In the genomic region with DNA sequence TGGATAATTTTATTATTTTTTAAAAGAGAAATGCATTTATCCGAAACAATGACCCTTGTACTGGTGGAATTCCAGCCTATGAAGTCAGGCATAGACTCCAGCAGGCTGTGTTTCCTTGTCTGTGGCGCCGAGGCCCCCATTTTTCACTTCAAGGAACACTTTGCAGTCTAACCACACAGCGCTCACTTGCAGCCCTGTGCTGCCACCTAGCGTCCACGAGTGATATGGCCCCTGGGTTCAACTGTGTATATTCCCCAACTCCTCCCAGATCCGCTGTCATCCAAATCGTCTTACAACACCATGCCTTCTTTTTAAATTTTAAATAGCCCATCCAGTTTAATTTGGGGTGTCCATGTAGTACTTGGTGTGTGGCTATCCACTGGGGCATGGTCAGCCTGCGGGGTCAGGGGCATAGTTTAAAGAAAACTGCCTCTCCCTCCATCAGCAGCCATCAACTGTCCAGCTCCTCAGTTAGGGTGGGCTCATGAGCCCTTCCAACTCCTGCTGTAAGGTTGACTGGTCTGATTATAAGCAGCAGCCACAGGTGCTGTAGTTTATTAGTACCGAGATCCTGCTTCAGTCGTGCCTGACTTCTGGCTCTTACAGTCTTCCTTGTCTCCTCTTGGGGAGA, we compare ENCODE assay signal across 8 mouse cellular contexts. TPM values are rescaled to one million over a fixed set of nuclear protein-coding genes. Genes with fewer than 3 reads are reported as not detected.
A peak's percentile ranks its signal among the peaks of the same experiment; 100 is the strongest.
DNase-seq lines count a peak whose midpoint lies in the region; ATAC-seq lines count a peak whose summit lies in the region.

No protein-coding gene starts in this region.

- intact Hi-C loops in gastrocnemius, postnatal 36 days (cut with DNase I) = loop anchor here (1.0 to 5.0 kb wide), 2 partner anchors 116 to 238 kb away; no protein-coding TSS in a partner anchor
- intact Hi-C loops in left cerebral cortex, postnatal 14 days (cut with DNase I) = loop anchor here (1.0 to 5.0 kb wide), 5 partner anchors 58 to 523 kb away; partner anchors contain the start of genes Gpr108 and Vav1

- H3K4me1 ChIP-seq in intestine, embryonic 15.5 days (replicated peaks) = no peaks in the 10 kb centered on the region

- no peaks in the 10 kb centered on the region for H3K27me3 ChIP-seq in intestine, embryonic 15.5 days (replicated peaks)

- no peaks in the 10 kb centered on the region for H3K36me3 ChIP-seq in intestine, embryonic 15.5 days

- H3K4me2 ChIP-seq in intestine, embryonic 15.5 days (replicated peaks) = no peak overlapping the region

- WGBS in intestine, embryonic 15.5 days = 12% methylated on average over 11 of the region's 11 CpGs

- ATAC-seq in intestine, embryonic 15.5 days = peak; percentile 92
- ATAC-seq in megakaryocyte-erythroid progenitor cell, adult 5-6 weeks (replicated peaks; ENCODE audit: low FRiP score, low TSS enrichment, poor library complexity, severe bottlenecking) = peak; percentile 77

- H3K27ac ChIP-seq in intestine, embryonic 15.5 days = no peak overlapping the region

- no peaks in the 10 kb centered on the region for H3K9me3 ChIP-seq in intestine, embryonic 15.5 days

- H3K4me3 ChIP-seq in intestine, embryonic 15.5 days (replicated peaks) = no peak overlapping the region

- DNase-seq in adrenal gland, adult 18-20 months (ENCODE audit: low spot score in 2 of 2) = peak; percentile 88 to 89
- DNase-seq in embryo, embryonic 11 days = peak; percentile 92
- DNase-seq in gastrocnemius, postnatal 36 days = peak; percentile 79 to 88
- DNase-seq in left cerebral cortex, postnatal 14 days (ENCODE audit: low spot score in 2 of 2) = peak; percentile 96
- peak; percentile 86 for DNase-seq in right cerebral cortex, postnatal 25 days
- peak; percentile 75 to 90 for DNase-seq in urinary bladder, postnatal 4 days (ENCODE audit: low spot score in 2 of 2)

- no peak overlapping the region for H3K9ac ChIP-seq in intestine, embryonic 15.5 days

RNA-seq across cellular contexts. Expression of gene Adgre1, which starts 22.7 kb away (rescaled TPM):
- 10 to 100 TPM in 1 of 2 experiments, 1 to 10 TPM in 1; 6.0 to 13.8 TPM for total RNA-seq in adrenal gland, adult 18-20 months (2021)
- total RNA-seq in gastrocnemius, postnatal 36 days (2021) = 1 to 10 TPM; 2.8 TPM
- 5.7 and 6.3 TPM in 2 replicates for polyA plus RNA-seq in intestine, embryonic 15.5 days (2015; fragmentation: Nextera tagmentation; extraction: Ambion mirVana)
- 1 to 10 TPM; 5.3 to 7.0 TPM for total RNA-seq in left cerebral cortex, postnatal 14 days (2021)
- total RNA-seq in megakaryocyte-erythroid progenitor cell, adult 5-6 weeks (2014; fragmentation: Nextera tagmentation) = not detected in 2 replicates
- total RNA-seq in megakaryocyte-erythroid progenitor cell, adult 5-6 weeks (2017) = not detected in 2 replicates

RNA-seq across cellular contexts. Expression of gene Vav1, which starts 56.9 kb away (rescaled TPM):
- 1 to 10 TPM; 2.6 to 4.0 TPM for total RNA-seq in adrenal gland, adult 18-20 months (2021)
- 1 to 10 TPM in 1 of 2 experiments, under 1 TPM in 1; 0.54 to 1.4 TPM for total RNA-seq in gastrocnemius, postnatal 36 days (2021)
- 3.2 TPM in 2 replicates for polyA plus RNA-seq in intestine, embryonic 15.5 days (2015; fragmentation: Nextera tagmentation; extraction: Ambion mirVana)
- 1 to 10 TPM; 4.2 to 5.4 TPM for total RNA-seq in left cerebral cortex, postnatal 14 days (2021)
- total RNA-seq in megakaryocyte-erythroid progenitor cell, adult 5-6 weeks (2014; fragmentation: Nextera tagmentation) = 39.2 and 44.7 TPM in 2 replicates
- total RNA-seq in megakaryocyte-erythroid progenitor cell, adult 5-6 weeks (2017) = 86.4 and 126 TPM in 2 replicates

Comparison
In these comparisons a context has a peak if more than half of its experiments do, and no peak if none do; other contexts are left out.
1. RNA of gene Vav1, which starts 56.9 kb away (total RNA-seq): 39.2 to 126 TPM in megakaryocyte-erythroid progenitor cell, adult 5-6 weeks; 4.2 to 5.4 TPM in left cerebral cortex, postnatal 14 days, 2.6 to 4.0 TPM in adrenal gland, adult 18-20 months and 0.54 to 1.4 TPM in gastrocnemius, postnatal 36 days; every median in the first group is over 4 times any median in the second.
2. Peak in every context shown above with its lines, with median percentiles within 50 percentile points of each other: DNase-seq.